Mouse (Mus musculus): ENCODE measurements around the gene Olfr1441. TPM values are rescaled to one million over a fixed set of nuclear protein-coding genes. Genes with fewer than 3 reads are reported as not detected.

Gene Olfr1441
- polyA plus RNA-seq, 1 experiment from 2014 or later, result not detected

DNA sequence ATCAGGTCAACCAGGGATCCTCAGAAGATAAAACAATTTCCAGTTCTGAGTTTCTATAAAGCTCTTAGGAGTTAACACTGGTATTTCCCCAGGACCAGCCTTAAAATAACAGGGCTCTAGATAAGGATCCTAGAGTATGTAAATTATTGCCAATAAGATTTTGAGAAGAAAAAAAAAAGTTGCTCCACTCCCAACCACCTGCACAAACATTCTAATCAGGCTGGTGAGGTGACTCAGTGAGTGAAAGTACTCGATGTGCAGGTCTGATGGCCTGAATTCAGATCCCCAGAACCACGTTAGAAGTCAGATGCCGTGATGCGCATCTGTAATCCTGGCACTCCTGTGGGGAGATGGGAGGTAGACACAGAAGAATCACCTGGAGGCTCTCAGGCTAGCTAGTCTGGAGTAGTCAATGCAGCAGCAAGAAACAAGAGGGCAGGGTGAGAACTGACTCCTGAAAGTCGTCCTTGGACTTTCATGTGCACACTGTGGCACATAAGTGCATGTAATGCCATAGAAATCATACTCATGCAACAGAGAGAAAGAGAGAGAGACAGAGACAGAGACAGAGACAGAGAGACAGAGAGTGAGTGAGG lies 55.2 kb downstream of the Olfr1441 start:
- Histone ChIP-seq H3K36me3 (ENCODE audit: insufficient read depth) (peaks cover 17% of the 10 kb centered on the region), H3K27ac (ENCODE audit: low read depth) (peak overlapping the region; percentile 63; the same call in 1 of the 2 replicates), H3K9ac (no peak overlapping the region), H3K4me3 (ENCODE audit: low read depth, low read length) (no peak overlapping the region), H3K9me3 (ENCODE audit: low read depth, low read length) (no peaks in the 10 kb centered on the region), H3K4me1 (ENCODE audit: insufficient read depth) (peaks cover 17% of the 10 kb centered on the region), H3K4me2 (no peak overlapping the region), H3K27me3 (ENCODE audit: insufficient read depth, low read length) (no peaks in the 10 kb centered on the region)
- ATAC-seq (ENCODE audit: insufficient read depth) (no peak), DNase-seq (no peak)
- no peak for TF ChIP-seq CTCF (IDR thresholded peaks at IDR 0.05; ENCODE audit: low read depth)
- 59% methylated on average over 5 of the region's 5 CpGs for WGBS

Other genes starting within 250 kb of the Olfr1441 start
- not detected in 2 replicates for gene Olfr1555-ps1, start 247.3 kb upstream of the Olfr1441 start, polyA plus RNA-seq (2014; fragmentation: Nextera tagmentation; extraction: Ambion mirVana)
- gene Olfr1431, start 216.8 kb upstream of the Olfr1441 start, polyA plus RNA-seq (2014; fragmentation: Nextera tagmentation; extraction: Ambion mirVana), result not detected in 2 replicates
- not detected in 2 replicates for gene Olfr1432, start 184.8 kb upstream of the Olfr1441 start, polyA plus RNA-seq (2014; fragmentation: Nextera tagmentation; extraction: Ambion mirVana)
- gene Olfr262, start 175.8 kb upstream of the Olfr1441 start, polyA plus RNA-seq (2014; fragmentation: Nextera tagmentation; extraction: Ambion mirVana), result not detected in 2 replicates
- gene Olfr235, start 156.4 kb upstream of the Olfr1441 start, polyA plus RNA-seq (2014; fragmentation: Nextera tagmentation; extraction: Ambion mirVana), result not detected in 2 replicates
- not detected in 2 replicates for gene Olfr1434, start 137.6 kb upstream of the Olfr1441 start, polyA plus RNA-seq (2014; fragmentation: Nextera tagmentation; extraction: Ambion mirVana)
- gene Olfr1436, start 118.3 kb upstream of the Olfr1441 start, polyA plus RNA-seq (2014; fragmentation: Nextera tagmentation; extraction: Ambion mirVana), result not detected in 2 replicates
- gene Olfr1437, start 92.3 kb upstream of the Olfr1441 start, polyA plus RNA-seq (2014; fragmentation: Nextera tagmentation; extraction: Ambion mirVana), result not detected in 2 replicates
- gene Olfr1438-ps1, start 81.5 kb upstream of the Olfr1441 start, polyA plus RNA-seq (2014; fragmentation: Nextera tagmentation; extraction: Ambion mirVana), result not detected in 2 replicates
- gene Olfr1440, start 30.2 kb upstream of the Olfr1441 start, polyA plus RNA-seq (2014; fragmentation: Nextera tagmentation; extraction: Ambion mirVana), result not detected in 2 replicates
- gene Pfpl, start 10.5 kb downstream of the Olfr1441 start, polyA plus RNA-seq (2014; fragmentation: Nextera tagmentation; extraction: Ambion mirVana), result not detected in 2 replicates
- gene Mpeg1, start 43.3 kb downstream of the Olfr1441 start, polyA plus RNA-seq (2014; fragmentation: Nextera tagmentation; extraction: Ambion mirVana), result 0.63 and 0.76 TPM in 2 replicates
- 17.2 and 17.7 TPM in 2 replicates for gene Dtx4, start 84.0 kb downstream of the Olfr1441 start, polyA plus RNA-seq (2014; fragmentation: Nextera tagmentation; extraction: Ambion mirVana)
- 34.9 and 37.9 TPM in 2 replicates for gene Fam111a, start 128.3 kb downstream of the Olfr1441 start, polyA plus RNA-seq (2014; fragmentation: Nextera tagmentation; extraction: Ambion mirVana)
- gene Gm4952, start 182.5 kb downstream of the Olfr1441 start, polyA plus RNA-seq (2014; fragmentation: Nextera tagmentation; extraction: Ambion mirVana), result not detected in 2 replicates
- gene Glyat, start 215.9 kb downstream of the Olfr1441 start, polyA plus RNA-seq (2014; fragmentation: Nextera tagmentation; extraction: Ambion mirVana), result not detected in 2 replicates

Measured in lung, embryonic 14.5 days (tissue).